Mouse (Mus musculus) erythroid progenitor cell, adult 5-6 weeks (primary cell): ENCODE results near the gene Nceh1. TPM values are rescaled to one million over a fixed set of nuclear protein-coding genes. Genes with fewer than 3 reads are reported as not detected.

Experiments
- ATAC-seq: replicated peaks from 2 replicates; pipeline ENCODE4 v1.8.0; 2016; ENCODE audit warnings: moderate number of reproducible peaks, mild to moderate bottlenecking, moderate TSS enrichment, inconsistent platforms; ENCODE audit not compliant: poor library complexity, low FRiP score, severe bottlenecking
- total RNA-seq, 2 experiments: library from RNA; stranded (forward) in 1 of 2; stranded (reverse) in 1 of 2; fragments of 150-400 nt in 1 of 2; fragments of 186-747, 209-891 nt in 1 of 2; gene quantifications; 2 replicates each; pipeline versions ENCODE4 v1.2.3 to v1.2.4; 2015 to 2017; ENCODE audit warnings: low replicate concordance in 2 of 2

Gene Nceh1
- 3.8 and 15.5 TPM in 2 replicates for total RNA-seq (2015; ENCODE audit: low replicate concordance)
- 4.1 and 7.3 TPM in 2 replicates for total RNA-seq (2017; ENCODE audit: low replicate concordance)

DNA sequence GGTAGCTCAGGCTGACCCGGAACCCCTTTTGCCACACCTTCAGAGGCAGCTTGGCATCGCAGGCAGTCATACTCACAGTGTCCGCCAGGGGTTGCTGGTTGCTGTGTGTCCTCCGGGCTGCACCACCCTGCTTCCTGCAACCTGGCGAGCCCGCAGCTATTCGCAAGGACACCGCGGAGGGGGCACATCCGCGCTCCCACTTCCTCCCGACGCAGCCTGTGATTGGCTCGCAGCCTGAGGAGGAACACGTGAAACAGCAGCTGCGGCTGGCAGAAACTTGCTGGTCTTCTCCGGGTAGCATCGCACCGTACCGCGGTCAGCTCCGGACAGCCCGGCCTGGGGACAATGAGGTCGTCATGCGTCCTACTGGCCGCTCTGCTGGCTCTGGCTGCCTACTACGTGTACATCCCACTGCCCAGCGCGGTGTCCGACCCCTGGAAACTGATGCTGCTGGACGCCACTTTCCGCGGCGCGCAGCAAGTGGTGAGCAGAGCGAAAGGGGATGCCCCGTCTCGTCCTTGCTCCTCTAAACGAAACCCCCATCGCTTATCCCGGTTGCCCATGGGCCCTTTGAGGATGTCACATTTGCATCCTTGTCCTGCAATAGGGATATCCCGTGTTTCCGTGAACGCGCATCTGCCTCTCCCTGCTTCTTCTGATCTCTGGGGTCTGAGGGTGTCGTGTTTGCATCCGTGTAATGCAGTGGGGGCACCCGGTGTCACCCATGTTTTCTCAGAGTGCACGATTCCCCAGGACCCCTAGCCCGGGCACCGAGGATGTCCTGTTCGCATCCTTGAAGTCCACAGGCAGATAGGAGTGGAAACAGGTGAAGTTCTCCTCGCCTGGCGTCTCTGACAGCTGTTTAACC, at the start of gene Nceh1:
TSS of gene Nceh1 (plus strand) at position 233 of the 868 bp plus-strand sequence.
- ATAC-seq: peak; percentile 94

DNA sequence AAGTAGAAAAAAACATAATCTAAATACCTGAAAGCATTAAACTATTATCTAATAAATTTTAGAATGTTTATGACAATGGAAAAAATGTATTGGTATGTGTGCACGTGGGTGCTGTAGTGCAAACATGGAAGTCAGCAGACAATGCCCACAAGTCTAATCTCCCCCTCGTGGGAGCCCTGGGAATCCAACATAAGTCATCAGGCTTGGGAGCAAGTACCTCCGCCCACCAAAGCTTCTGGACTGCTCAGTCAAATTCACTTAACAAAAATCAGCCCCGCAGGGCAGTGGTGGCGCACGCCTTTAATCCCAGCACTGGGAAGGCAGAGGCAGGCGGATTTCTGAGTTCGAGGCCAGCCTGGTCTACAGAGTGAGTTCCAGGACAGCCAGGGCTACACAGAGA, 42.7 kb upstream of the Nceh1 start:
- no peak for ATAC-seq

DNA sequence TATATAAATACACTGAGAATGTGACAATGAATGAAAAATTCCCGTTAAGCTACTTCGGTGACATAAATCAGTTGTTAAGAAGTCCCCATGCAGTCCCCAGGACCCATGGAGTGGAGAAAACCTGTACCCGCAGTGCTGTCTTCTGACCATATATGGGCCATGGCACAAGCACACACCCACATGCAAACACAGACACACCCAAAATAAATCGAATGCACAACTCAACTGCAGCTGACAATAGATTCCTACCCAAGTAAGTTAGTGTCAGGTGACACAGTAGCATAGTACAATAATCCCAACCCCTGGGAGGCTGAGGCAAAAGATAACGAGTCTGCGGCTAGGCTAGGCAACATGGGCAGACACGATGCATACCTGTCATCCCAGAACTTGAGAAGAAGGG, 39.2 kb upstream of the Nceh1 start:
- ATAC-seq: no peak

DNA sequence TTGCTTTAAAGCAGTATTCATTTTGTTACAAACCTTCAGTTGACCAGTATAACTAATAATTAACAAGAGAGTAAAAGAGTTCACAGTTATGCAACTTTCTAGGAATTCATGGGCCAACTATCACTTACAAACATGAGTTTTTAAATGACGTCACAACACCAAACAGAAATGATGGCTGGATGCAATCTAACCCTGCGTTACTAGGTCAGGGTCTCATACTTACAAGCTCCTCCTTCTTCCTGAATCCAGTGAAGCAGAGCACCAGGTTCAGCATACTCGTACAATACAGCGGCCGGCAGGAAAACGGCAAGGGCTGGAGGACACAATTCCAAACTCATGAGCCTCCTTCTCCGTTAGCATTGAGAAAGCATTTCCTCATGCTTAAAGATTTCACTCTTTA, 37.0 kb upstream of the Nceh1 start:
- no peak for ATAC-seq

DNA sequence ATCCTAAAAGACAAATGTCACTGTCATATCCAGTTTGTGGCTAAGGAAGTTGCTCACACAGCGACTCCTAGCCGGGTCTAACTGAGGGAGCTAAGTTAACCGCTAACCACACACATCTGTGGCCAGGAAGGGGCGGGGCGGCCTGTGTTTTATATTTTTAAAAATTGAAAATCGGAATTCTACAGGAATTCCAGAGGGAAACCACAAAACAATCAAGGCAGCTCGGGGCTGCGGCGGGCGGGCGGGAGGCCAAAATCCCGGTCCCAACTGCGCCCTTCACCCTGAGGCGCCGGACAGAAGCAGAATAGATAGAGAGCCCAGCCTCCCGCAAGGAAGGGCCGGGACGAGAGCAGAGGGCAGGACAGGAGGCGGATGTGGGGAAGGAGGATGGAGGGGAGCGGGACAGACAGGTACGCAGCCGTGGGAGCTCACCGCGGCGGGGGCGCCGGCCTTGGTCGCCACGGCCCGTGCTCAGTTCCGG, 29.5 kb upstream of the Nceh1 start:
- ATAC-seq: peak; percentile 43

DNA sequence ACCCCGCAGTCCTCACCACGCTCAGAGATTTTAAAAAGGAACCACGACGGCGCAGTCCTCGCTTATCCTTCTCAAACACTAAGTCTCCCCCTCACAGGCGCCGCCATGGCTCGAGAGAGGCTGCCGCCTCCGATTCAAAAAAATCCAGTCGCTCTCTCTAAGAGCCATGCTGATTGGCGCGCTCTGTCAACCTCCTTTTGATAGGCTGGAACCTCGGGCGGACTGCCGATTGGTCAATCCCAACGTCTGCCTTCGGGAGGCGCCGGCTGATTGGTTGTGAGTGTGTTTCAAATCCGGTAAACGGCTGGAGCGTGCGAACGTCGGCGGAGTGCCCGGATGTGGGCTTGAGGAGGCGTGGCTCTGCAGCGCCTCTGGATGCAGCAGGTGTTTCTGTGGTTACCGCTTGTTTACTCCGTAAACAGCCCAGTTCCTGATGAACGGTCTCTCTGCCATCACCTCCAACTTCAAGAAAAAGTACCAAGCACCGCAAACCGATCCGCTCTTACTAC, 29.0 kb upstream of the Nceh1 start, which contains the start of gene Ect2:
TSS of gene Ect2 (minus strand) at position 178 of the 509 bp plus-strand sequence.
- peak; percentile 96 for ATAC-seq

DNA sequence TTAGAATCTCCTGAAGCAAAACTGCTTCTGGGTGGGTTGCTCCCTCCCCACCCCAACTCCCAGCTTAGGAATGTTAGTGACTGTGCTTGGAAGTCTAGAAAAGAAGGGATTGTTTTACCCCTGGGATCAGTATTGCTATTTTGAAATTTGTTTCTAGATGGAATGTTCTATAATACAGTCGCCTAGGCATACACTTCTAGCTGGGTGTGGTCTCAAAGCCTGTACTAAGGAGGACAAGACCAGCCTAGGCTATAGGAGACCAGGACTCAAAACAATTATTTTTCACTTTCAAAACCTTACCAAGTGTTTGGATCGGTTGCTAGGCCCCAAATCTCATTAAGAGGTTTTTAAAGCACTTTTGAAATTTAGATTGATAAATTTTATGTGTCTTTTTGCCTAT, 28.5 kb upstream of the Nceh1 start:
- ATAC-seq: peak; percentile 58

DNA sequence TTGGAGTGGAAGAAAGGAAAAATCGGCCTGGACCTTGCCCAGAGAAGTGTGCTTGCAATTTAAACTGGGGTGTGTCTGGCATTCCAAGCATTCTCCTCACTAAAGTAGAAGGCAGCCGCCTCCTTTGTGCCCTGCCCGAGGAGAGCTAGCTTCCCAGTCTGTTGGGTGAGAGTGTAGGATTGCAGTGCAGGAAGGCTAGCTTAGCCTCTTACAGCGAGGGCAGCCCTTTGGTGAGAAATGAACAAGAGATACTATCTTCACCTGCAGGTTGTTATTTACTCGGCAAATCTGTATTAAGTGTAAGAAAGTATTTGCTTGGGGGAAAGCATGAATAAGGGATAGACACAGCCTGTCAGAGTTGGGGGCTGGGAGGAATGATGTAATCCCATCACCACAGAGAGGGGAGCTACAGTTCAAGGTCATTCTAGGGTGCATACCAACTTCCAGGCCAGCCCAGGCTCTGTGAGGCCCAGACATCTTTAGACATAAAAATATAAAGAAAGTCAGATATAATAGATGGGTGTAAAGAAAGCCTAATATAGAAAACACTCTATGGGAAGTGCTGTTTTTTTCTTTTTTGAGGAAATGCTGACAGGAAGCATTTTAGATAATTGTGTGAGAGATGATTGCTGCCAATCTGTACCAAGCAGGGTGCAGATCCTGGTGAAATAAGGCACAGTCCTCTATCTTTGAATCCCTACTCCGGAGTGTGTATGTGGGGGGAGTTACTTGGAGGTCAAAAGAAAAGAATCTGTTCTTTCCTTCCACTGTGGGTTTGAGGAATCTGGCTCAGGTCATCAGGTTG, 27.5 kb upstream of the Nceh1 start:
- no peak for ATAC-seq

DNA sequence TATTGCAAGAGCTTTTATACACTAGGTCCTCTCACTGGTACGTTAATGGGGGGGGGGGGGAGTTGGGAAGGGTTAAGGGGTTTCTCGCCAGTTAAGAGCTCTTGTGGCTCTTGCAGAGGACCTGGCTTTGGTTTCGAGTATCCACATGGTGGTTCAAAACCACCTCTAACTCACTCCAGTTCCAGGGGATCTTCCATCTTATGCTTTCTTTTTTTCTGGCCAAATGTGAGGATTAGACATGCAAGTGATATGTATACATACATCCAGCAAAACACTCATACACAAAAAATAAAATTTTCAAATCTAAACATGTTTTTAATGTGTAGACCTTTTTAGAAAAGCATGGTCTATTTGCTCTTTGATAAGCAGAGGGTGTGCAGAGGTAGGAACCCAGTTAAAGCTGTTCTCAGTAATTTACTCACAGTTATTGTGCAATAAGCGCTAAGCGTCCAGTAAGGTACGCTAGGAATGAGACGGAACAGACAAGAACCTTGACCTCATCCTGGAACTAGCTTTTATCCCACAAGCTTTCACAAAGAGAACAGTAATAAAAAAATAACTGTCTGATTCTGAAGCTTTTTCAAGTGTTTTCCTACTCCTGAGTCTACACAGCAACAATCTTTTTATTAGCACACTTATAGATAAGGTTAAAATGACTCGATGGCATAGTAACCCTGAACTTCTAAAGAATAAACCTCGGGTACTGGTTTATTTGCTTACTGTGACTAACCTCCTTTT, 26.7 kb upstream of the Nceh1 start:
- ATAC-seq: no peak

DNA sequence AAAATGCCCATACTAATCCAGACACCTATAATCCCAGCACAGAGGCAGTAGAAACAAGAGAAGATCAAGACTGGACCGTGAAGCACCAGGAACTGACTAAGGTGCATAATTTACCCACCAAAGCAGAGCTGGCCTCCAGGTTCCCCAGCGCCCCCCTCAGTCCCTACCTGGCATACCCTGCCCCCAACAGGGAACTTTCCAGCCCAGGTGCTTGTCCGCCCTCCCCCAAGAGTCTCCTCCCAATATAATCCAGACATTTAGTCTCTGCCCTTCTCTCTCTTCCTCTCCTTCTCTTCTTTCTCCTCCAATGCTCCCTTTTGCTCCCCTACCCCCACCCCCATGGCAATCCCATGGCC, 26.2 kb upstream of the Nceh1 start:
- ATAC-seq: no peak

DNA sequence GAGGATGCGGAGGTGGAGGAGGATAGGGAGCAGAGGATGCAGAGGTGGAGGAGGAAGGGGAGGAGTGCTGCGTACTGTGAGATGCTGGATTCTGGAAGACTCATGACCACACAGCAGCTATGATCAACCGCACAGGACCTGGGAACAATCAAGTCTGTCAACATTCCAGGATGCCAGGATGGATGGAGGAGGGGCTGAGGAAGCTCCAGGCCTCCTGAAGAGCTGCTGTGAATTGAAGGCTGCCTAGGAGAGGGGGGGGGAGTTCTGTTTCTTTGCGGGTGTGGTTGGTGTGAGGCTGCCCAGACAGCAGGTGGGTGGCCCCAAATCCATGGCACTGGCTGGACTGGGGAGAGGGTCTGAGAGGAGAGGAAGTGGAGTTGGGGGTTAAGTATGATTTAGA, 23.9 kb upstream of the Nceh1 start:
- ATAC-seq: no peak

DNA sequence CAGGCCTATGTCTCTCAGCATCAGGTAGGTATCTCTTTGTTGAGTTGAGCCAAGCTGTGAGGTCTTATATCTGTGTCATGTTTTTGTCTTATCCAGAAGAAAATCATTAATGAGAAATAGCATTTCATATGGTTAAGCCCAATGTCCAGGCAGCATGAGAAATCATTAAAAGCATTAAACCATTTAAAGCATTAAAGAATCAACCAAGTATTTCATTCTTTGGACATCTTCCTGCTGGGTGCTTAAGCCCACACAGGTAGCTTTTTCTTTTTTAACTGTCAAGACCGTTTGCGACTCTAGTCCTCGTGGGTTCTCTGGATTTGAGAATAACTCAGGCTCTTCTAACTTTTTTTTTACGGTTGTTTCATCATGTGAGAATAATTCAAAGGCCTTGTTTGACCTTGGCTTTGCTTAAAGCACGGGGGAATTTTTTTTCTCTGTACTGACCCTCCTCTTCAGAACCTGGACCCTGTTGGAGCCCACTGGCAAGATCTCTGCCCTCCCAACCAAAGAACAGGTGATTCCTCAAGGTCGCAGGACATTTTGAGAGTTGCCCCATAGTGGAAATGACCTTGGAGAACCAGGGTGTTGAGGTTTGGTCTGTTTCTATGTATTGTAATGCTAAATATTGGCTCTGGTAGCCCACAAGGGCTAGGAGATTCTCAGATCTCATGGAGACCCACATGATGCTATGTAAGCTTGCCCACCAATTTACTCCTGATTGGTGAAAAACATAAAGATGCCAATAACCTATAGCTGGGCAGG, 20.9 kb upstream of the Nceh1 start:
- no peak for ATAC-seq

DNA sequence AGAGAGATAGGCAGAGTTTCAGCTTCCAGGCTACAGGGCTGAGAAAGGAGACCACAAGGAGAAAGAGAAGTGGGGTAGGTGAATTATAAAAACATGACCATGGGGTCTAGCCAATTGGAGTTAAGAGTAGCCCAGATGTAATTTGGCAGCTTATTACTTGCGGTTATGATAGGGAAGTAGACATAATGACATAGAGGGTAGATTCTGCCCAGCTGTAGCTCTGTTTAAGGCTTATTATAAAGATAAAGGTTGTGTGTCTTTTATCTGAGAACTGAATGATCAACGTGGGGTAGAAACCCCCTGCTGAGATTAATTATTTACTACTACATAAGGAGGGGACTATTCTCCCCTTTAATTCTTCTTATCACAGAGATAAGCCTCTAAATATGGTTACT, 20.4 kb upstream of the Nceh1 start:
- no peak for ATAC-seq

DNA sequence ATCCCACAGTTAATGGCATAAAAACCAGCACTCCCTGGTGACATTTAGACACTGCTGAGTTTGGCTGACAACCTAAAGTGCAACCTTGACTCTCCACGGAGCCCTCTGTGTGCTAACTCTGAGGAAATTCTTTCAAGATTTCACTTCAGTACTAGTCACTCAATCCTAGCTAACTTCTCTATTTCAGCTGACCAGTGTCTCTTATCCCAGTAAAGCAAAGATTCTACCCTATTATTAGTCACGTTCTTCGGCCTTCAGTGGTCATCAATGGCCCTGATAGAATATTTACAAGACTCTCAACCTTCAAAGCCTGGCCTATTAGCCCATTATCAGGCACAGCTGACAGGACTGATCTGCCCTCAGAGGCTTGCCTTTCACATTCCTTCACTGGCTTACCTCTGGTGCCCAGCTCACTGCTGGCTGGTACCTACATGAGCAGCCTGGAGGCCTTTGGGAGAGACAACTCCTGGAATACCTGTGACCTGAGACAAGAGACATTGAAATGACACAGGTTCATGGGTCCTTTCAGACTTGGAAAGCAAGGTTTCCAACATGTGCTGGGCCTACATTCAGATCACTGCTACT, 17.2 kb upstream of the Nceh1 start:
- no peak for ATAC-seq

DNA sequence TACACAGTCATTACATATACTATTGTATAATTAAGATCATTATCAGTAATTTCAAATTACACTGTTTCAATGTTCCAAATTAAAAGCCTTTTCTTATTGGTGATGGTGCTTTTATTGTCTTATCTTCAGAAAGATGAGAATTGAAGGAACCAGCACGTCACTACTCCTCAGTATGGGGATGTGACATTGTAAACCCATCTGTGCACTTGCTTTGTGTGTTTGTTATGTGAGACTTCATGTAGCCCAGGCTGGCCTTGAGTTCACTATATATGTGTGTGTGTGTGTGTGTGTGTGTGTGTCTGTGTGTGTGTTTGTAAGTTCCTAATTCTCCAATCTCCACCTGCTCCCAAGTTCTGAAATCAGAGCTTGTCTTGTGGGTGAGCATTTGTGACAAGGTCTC, 12.5 kb upstream of the Nceh1 start:
- no peak for ATAC-seq

DNA sequence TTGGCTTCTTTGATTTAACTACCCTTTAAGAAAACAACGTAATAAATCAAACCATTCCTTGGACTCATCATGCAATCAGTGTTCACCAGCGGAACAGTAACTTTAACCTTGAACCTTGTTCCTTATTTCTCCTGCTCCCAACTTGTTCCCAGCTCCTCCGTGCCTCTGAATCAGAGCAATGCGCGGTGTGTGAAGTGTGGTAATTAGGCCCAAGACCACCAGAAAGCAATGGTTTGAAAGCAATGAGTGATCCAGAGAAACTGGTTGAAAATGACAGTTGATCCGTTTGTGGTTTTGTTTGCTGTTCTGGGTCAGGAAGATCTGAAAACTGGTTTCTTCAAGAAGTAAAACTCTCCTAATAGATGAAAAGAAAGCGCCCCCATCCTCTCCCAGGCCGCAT, 3.1 kb upstream of the Nceh1 start:
- no peak for ATAC-seq

DNA sequence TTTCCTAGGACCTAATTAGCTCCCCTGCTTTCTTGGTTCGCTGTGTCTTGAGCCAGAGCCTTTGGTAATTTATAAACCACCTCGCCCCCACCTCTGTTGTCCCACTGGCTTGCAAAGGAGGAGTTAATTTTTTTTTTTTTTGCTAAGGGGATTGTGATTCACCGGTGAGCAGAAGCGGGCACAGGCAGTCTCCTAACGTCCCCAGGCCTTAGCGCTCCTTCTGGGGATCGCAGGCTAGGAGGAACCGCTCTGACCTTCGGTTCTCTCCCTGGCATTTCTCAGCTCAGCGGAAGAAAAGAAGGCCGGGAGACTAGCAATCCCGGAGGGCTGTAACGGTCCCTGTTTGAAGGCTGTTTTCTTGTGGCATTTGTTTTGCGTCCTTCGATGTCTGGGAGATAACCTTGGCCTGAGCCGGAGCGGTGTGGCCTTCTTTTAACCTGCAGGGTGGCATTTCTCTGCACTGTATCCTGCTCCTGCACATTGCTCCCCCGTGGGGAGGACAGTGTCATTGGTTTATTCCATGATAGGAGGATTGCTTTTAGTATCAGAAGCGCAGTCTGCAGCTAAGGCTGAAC, 923 bp downstream of the Nceh1 start:
- ATAC-seq: no peak

DNA sequence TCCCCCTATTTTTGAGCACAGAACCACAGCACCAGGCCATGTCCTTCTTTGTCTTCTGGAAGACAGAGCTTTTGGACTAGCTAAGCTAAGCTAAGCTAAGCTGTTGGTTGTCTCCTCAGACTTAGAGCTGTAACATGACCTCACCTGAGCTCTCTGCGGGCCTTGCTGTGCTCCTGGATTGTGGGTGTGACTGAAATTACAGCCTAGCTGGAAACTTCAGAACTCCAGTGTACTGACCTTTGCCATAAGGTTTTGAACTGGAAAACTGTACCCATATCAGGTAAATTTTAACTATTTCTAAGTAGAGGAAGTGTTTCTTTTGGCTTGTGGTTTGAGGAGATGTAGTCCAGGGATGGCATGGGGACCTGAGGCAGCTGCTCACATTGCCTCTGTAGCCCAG, 5.6 kb downstream of the Nceh1 start:
- ATAC-seq: no peak
